Mouse (Mus musculus): Measurements from ENCODE around the gene Epor.
A peak's percentile ranks its signal among the peaks of the same experiment; 100 is the strongest.

Gene Epor

DNA sequence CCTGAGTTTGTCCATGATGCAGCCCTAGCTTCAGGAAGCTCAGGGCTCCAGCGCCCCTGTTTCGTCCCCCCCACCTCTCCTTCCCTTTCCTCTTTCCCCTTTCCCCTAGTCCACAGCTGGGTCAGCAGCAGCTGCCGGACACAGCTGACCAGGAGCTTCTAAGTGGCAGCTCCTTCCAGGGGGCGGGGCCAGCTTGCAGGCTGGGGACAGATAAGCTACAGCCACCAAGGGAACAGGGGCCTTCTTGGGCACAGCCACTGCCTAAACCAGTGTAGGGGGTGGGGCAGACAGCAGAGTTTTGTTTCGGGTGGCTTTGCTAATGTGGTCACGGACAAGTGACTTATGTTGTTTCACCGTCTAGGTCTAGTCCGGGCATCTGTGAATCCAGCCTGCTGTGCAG, at the start of gene Epor:
Epor (minus strand) TSS at position 90 of the 400 bp plus-strand sequence.
- no peak for DNase-seq (ENCODE audit: low spot score in 2 of 2)

DNA sequence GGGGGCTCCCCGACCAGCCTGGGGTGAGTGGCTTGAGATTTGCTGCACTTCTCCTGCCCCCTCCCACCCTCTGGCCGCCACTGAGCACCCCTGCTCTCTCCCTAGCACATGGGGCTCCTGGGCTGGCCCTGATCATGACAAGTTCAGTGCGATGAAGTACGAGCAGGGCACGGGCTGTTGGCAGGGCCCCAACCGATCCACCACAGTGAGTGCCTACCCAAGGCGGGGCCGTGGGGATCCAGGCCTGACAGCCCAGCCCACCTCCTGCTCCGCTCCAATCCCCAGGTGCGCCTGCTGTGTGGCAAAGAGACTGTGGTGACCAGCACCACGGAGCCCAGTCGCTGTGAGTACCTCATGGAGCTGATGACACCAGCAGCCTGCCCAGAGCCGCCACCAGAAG, 49.4 kb upstream of the Epor start:
- DNase-seq (ENCODE audit: low spot score in 2 of 2) = no peak

- no peak for DNase-seq (ENCODE audit: low spot score in 2 of 2)
Observed at GRCm38 (mm10) chr9:22011055-22011454, 47.7 kb upstream of the Epor start.

DNA sequence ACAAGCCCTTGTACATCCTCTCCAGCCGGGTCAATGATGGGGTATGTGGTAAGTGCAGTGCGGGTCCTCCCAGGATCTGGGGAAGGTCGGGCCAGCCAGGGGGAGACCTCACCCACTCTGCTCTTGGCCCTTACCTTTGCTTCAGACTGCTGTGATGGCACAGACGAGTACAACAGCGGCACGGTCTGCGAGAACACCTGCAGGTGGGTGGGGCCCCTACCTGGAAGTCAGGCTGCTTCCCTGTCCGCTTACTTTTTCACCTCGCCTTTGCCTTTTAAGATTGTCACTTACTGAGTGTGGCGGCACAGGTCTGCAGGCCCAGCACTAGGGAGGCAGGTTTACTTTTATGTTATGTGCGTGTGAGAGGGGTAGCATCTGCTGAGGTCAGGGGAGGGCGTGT, 41.2 kb upstream of the Epor start:
- no peak for DNase-seq (ENCODE audit: low spot score in 2 of 2)

DNA sequence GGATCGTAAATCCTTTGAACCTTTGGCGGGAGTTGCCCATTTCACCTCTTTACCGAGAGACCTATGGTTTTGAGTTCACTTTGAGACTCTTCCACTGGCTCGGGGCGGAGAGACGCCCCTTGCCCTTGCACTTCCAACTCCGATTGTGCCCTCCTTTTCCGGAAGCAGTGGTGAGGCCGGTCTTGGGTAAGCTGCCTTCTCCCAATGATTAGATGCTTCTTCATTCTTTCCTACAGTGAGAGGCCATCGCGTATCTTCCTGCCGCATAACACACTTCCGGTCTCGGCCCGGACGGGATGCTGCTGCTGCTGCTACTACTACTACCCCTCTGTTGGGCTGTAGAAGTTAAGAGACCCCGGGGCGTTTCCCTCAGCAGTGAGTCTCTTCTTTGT, 39.9 kb upstream of the Epor start:
- DNase-seq (ENCODE audit: low spot score in 2 of 2) = peak in 1 of 2 experiments; percentile 61

GRCm38 (mm10) chr9:22002194-22003162, 39.2 kb upstream of the Epor start, which contains the start of the genes Ccdc151 and Prkcsh:
TSS of gene Ccdc151 (minus strand) at chr9:22002634.
TSS of gene Prkcsh (plus strand) at chr9:22002806.
- peak; percentile 99 to 100 for DNase-seq (ENCODE audit: low spot score in 2 of 2)

GRCm38 (mm10) chr9:22001633-22002032, 38.3 kb upstream of the Epor start:
- DNase-seq (ENCODE audit: low spot score in 2 of 2) = no peak

- no peak for DNase-seq (ENCODE audit: low spot score in 2 of 2)
Observed at GRCm38 (mm10) chr9:22000296-22000695, 37.0 kb upstream of the Epor start.

GRCm38 (mm10) chr9:21996178-21996867, 33.0 kb upstream of the Epor start:
- DNase-seq (ENCODE audit: low spot score in 2 of 2) = no peak

GRCm38 (mm10) chr9:21992227-21992626, 28.9 kb upstream of the Epor start:
- no peak for DNase-seq (ENCODE audit: low spot score in 2 of 2)

DNA sequence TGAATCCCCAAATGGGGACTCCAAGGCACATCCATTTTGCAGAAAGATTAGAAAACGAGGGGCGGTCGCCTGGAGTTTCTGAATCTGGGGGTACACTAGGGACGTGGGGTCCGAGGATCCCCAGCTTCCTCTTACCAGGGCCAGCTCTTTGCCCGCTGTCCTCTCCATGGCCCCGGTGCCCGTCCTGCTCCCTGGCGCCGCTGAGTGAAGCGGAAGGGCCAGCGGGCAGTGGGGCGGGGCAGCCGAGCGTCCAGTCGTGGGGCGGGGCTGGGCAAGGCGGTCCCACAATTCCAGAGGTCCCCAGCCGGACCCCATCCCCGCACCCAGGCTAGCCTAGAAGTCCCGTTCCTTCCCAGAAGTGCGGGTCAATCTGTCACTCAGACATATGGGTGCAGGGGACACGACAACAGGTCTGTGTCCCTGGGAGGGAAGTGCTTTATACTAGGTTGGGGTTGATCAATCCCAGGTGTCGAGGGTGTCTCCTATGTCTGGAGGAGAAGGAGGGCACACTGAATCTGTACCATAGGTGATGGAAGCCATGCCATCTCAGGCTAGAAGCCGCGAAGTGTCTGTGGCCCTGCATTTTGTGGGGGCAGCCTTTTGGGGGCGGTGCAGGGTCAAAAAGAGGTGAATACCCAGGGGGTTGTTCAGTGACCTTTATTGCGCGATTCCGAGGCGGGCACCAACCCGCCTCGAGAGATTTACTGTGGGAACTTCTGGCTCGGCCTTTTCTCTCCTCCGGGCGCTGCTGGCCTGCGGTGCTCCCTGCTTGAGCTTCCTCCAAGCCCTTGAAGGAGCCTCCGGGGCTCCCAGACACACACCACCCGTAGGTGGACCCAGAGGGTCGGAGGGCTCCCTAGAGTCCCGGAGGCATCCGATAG, 26.2 kb upstream of the Epor start, which contains the start of gene Rgl3:
Rgl3 (minus strand) TSS at position 217 of the 881 bp plus-strand sequence.
- DNase-seq (ENCODE audit: low spot score in 2 of 2) = no peak

DNA sequence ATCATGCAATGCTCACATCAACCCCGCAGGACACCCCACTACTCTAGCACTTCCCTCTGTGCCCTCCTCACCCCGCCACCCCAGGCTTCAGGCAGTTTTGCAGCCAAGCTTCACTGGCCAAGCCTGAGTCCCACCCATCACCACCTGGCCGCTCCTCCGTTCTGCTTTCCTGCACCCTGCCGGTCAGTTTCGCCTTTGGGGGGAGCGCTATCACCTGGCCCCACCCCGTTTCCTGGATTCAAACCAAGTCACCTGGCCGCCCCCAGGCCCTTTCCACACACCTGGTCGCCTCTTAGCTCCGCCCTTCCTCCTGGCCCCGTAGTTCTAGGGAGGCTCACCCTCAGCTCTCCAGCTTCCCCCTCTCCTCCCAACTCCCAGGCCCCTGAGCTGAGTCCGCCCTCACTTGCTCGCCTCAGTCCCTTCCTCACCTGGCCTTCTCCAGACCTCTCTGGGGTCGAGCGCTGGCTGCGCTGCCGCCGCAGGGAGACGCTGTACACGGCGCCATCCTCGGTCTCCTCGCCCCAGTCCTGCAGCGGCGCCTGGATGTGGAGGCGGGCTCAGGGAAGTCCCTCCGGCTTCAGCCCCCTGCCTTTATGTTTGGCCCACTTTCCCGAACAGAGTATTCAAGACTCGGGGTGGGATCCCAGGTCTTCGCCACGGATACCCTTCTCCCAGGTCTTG, 25.3 kb upstream of the Epor start:
- no peak for DNase-seq (ENCODE audit: low spot score in 2 of 2)

DNA sequence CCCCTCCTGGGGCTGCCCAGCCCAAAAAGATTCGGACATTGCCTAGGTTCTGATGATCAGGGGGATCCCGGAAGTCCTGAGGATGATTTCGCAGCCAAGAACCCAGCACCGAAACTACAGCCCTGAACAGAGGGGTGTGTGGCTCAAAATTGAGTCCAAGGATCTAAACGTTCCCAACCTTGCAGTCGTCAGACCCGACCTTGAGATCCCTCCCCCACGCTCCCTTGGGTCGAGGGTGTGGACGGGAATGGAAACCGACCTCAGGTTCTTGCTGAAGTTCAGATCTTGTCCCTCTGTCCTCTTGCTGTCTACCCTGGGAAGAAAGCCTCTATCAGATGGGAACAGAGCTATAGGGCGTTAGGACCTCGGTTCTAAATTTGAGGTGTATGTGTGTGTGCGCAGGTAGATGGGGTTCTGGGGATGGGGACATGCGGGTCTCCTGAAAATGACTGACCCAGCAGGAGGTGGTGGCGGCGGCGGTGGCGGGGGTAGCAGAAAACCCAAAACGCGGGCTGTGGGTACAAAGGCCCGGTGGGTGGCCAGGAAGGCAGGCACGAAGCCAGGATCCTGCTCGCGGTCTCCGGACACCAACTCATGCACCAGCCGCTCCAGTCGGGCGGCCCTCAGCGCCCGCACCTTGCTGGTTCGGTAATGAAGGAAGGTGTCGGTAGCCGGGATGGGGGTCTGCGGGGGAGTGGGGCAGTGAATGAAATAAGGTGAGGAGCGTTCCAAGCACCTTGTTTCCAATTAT, 24.5 kb upstream of the Epor start:
- no peak for DNase-seq (ENCODE audit: low spot score in 2 of 2)

- no peak for DNase-seq (ENCODE audit: low spot score in 2 of 2)
Observed at GRCm38 (mm10) chr9:21983911-21984310, 20.6 kb upstream of the Epor start.

DNA sequence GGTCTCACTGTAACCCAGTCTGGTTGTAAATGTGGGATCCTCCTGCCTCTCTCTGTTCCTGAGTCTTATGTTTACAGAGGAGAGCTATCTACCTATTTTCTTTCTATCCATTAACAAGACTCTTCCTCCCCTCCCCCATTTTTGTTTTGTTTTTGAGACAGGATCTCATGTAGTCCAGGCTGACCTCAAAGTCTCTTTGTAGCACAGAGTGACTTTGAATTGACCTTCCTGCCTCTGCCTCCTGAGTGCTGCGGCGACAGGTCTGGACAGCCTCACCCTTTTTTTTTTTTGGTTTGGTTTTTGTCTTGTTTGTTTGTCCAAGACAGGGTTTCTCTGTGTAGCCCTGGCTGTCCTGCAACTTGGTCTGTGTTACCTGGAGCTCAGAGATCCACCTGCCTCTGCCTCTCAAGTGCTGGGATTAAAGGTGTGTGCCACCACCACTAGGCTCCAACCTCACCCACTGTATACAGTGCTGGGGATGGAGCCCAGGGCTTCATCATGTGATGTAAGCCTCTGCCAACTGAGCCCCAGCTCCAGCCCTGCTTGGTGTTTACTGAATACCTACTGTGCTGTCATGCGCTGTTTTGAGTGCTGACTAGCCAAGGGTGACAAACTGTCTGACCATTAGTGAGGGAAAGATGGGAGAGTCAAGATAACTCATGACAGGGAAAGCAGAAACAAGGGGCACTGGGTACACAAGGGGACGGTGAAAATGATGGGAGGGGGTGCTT, 15.3 kb upstream of the Epor start:
- DNase-seq (ENCODE audit: low spot score in 2 of 2) = no peak

GRCm38 (mm10) chr9:21977972-21978371, 14.7 kb upstream of the Epor start:
- no peak for DNase-seq (ENCODE audit: low spot score in 2 of 2)

GRCm38 (mm10) chr9:21977331-21977730, 14.0 kb upstream of the Epor start:
- no peak for DNase-seq (ENCODE audit: low spot score in 2 of 2)

GRCm38 (mm10) chr9:21976626-21977175, 13.4 kb upstream of the Epor start:
- DNase-seq (ENCODE audit: low spot score in 2 of 2) = no peak

GRCm38 (mm10) chr9:21969304-21969703, 6.0 kb upstream of the Epor start:
- no peak for DNase-seq (ENCODE audit: low spot score in 2 of 2)

All from frontal cortex, postnatal 14 days (tissue).